Mouse (Mus musculus) kidney, embryonic 15.5 days (tissue): ENCODE results near the gene Fgf4. TPM values are rescaled to one million over a fixed set of nuclear protein-coding genes. Genes with fewer than 3 reads are reported as not detected.
A peak's percentile ranks its signal among the peaks of the same experiment; 100 is the strongest.
"Not testable (repeated sequence)": the region's sequence is repeated elsewhere in the genome, so short reads cannot be mapped to it uniquely, and the experiment has no call there.

Source experiments
- ATAC-seq: fragments of 200-750 bp; cut with Nextera tagmentation; replicated peaks from 2 replicates; pipeline ENCODE4 v1.8.0; 2017; ENCODE audit warnings: moderate TSS enrichment; ENCODE audit not compliant: low FRiP score
- H3K27ac ChIP-seq: fragments of 300-500 bp; sonication (generic); 2 replicates; pipeline ENCODE4 v1.5.1; 2015; ENCODE audit warnings: mild to moderate bottlenecking, inconsistent platforms
- H3K27me3 ChIP-seq: fragments of 300-500 bp; sonication (generic); 2 replicates; pipeline ENCODE4 v1.6.1; 2015; ENCODE audit warnings: inconsistent platforms
- H3K36me3 ChIP-seq: fragments of 300-500 bp; sonication (generic); 2 replicates; pipeline ENCODE4 v1.6.1; 2015; ENCODE audit warnings: inconsistent platforms
- H3K4me1 ChIP-seq: fragments of 300-500 bp; sonication (generic); 2 replicates; pipeline ENCODE4 v1.6.1; 2015; ENCODE audit warnings: inconsistent platforms
- H3K4me2 ChIP-seq: fragments of 300-500 bp; sonication (generic); 2 replicates; pipeline ENCODE4 v1.6.1; 2015; ENCODE audit warnings: moderate library complexity, mild to moderate bottlenecking, inconsistent platforms
- H3K4me3 ChIP-seq: fragments of 300-500 bp; sonication (generic); replicated peaks from 2 replicates; pipeline ENCODE4 v1.5.1; 2015; ENCODE audit warnings: mild to moderate bottlenecking, inconsistent platforms
- H3K9ac ChIP-seq: fragments of 300-500 bp; sonication (generic); 2 replicates; pipeline ENCODE4 v1.6.1; 2015; ENCODE audit warnings: mild to moderate bottlenecking, inconsistent platforms
- H3K9me3 ChIP-seq: fragments of 300-500 bp; sonication (generic); replicated peaks from 2 replicates; pipeline ENCODE4 v1.6.1; 2016; ENCODE audit warnings: inconsistent platforms
- WGBS: fragments of 180-500 bp; shearing (Covaris S2); methylation state at CpG from one replicate; pipeline ENCODE4 v1.1.7; 2015; ENCODE audit warnings: mixed read lengths; 5-methylcytosine and 5-hydroxymethylcytosine counted together
- polyA plus RNA-seq: library from polyadenylated mRNA; unstranded; fragments of >200 nt; fragmentation: Nextera tagmentation; extraction: Ambion mirVana; gene quantifications from 2 replicates; pipeline ENCODE4 v1.2.1, GENCODE M21; 2015

Gene Fgf4
- polyA plus RNA-seq, 1 experiment from 2014 or later, result not detected

DNA sequence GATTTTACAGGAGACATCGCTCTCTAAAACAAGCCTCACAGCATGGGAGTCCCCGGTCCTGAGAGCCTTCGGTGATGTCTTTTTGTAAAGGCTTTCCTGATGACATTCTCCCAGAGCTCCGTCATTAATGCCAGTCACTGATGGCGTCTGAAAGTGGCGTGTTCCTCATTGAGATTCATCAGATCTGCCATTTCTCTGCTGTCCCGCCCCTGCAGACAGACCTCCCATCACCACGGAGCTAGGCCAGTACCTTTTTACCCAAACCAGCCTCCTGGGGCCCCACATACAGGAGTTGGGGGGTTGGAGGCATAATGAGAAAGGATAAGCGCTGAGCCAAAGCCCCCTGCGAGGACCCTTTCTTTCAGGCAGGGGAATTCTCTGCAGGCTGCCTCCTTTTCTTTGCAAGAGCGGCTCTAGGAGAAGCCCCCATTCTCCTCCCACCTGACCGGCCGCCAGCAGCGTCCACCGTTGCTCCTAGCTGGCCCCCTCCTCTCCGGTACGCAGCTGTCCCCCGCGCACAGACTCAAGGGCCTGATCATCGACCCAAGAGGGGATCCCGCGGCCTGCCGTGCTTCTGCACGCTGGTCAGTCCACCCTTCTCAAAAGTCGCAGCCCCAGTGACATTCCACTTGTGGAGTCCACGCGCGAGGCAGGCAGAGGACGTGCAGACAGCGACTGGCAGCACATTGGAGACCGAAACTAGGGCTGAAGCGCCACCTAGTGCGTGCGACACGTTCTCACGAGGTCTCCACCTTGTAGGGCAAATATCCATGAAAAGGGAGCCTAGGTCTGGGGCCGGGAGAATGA is 48.3 kb downstream of the Fgf4 start:
- Histone ChIP-seq H3K9ac (peak overlapping the region; percentile 30), H3K27ac (no peak overlapping the region)
- peak; percentile 70 for ATAC-seq

DNA sequence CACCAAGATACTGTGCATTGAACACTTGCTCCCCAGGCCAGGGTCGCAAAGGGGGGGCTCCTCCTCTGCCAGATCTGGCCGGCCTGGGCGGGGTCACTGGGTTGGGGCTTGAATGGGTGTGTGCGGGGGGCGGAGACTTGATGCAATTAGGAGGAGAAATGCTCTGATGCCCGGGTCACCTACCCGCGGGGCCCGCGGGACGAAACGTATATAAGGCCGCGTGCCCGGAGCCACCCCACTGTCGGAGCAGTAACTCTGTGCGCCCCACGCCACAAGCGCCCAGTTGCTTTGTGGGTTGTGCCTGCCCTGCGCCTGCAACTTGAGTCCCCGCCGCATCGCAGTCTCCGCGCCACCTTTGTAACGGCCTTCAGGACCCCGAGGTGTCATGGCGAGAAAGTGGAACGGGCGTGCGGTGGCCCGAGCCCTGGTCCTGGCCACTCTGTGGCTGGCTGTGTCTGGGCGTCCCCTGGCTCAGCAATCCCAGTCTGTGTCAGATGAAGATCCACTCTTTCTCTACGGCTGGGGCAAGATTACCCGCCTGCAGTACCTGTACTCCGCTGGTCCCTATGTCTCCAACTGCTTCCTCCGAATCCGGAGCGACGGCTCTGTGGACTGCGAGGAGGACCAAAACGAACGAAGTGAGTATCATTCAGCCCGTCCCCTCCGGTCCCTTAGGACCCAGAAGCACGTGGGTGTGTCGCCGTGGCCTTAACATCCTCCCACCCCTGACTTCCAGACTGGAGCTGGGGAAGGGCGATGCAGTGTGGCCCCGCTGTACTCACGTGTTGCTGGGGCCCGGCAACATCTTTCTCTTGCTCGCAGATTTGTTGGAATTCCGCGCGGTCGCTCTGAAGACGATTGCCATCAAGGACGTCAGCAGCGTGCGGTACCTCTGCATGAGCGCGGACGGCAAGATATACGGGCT is 49.4 kb downstream of the Fgf4 start, which contains the start of gene Fgf15:
Fgf15 (plus strand) TSS at position 238 of the 925 bp plus-strand sequence.
- Histone ChIP-seq H3K4me2 (peak within 1 kb of the TSS; percentile 83), H3K36me3 (no peaks in the 10 kb centered on the region), H3K9me3 (no peaks in the 10 kb centered on the region), H3K27ac (no peak within 1 kb of the TSS), H3K4me3 (peak within 1 kb of the TSS; percentile 45), H3K27me3 (peaks cover 68% of the 10 kb centered on the region), H3K9ac (peak within 1 kb of the TSS; percentile 30), H3K4me1 (peaks cover 31% of the 10 kb centered on the region)
- 1% methylated on average over 65 of the region's 65 CpGs for WGBS
- peak; percentile 26 for ATAC-seq

More for the DNA sequence above, 48.3 kb downstream of the Fgf4 start:
- under 1% methylated on average over 37 of the region's 37 CpGs for WGBS
- Histone ChIP-seq H3K4me3 (peak overlapping the region; percentile 45), H3K36me3 (no peaks in the 10 kb centered on the region), H3K27me3 (peaks cover 68% of the 10 kb centered on the region), H3K4me2 (peak overlapping the region; percentile 83), H3K4me1 (peaks cover 31% of the 10 kb centered on the region), H3K9me3 (no peaks in the 10 kb centered on the region)

DNA sequence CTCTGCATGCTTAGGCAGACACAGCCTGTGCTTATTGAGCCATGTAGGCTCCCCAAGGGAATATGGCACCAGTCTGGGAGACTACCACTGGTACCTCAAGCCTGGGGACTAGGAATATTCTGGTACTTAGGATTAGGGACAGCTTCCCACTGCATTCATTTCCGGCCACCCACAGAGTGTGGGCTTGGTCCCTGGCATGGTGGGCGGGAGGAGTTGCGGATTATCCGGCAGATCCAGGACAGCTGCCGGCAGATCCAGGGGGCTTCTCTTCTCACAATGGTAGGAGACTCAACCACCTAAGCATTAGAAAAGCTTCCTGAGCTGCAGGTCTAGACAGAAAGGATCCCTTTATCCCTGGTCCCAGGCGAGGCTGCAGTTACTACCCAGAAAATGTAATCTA is 51.3 kb downstream of the Fgf4 start:
- Histone ChIP-seq H3K27ac (no peak overlapping the region), H3K36me3 (no peaks in the 10 kb centered on the region), H3K4me2 (no peak overlapping the region), H3K4me3 (no peak overlapping the region), H3K9ac (no peak overlapping the region), H3K9me3 (no peaks in the 10 kb centered on the region), H3K4me1 (peaks cover 31% of the 10 kb centered on the region), H3K27me3 (peaks cover 61% of the 10 kb centered on the region)
- WGBS, result 68% methylated on average over 6 of the region's 6 CpGs
- ATAC-seq, result no peak

DNA sequence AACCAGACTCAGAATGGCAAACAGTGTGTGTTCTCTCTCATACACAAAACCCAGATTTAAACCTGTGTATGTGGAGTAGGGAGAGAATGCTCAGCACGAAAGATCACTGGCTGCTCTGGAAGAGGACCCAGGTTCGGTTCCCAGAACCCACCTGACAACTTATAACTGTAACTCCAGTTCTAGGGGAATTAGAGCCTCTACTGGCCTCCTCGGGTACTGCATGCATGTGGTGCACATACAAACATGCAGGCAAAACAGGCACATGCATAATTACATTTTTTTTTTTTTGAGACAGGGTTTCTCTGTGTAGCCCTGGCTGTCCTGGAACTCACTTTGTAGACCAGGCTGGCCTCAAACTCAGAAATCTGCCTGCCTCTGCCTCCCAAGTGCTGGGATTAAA is 58.3 kb downstream of the Fgf4 start:
- ATAC-seq, H3K4me2 ChIP-seq, H3K4me3 ChIP-seq, H3K9me3 ChIP-seq, H3K4me1 ChIP-seq, H3K36me3 ChIP-seq, H3K27ac ChIP-seq, H3K9ac ChIP-seq: not testable (repeated sequence)
- H3K27me3 ChIP-seq, result peaks cover 17% of the 10 kb centered on the region; the same call in 1 of the 2 replicates
- 90% methylated on average over 3 of the region's 3 CpGs for WGBS

DNA sequence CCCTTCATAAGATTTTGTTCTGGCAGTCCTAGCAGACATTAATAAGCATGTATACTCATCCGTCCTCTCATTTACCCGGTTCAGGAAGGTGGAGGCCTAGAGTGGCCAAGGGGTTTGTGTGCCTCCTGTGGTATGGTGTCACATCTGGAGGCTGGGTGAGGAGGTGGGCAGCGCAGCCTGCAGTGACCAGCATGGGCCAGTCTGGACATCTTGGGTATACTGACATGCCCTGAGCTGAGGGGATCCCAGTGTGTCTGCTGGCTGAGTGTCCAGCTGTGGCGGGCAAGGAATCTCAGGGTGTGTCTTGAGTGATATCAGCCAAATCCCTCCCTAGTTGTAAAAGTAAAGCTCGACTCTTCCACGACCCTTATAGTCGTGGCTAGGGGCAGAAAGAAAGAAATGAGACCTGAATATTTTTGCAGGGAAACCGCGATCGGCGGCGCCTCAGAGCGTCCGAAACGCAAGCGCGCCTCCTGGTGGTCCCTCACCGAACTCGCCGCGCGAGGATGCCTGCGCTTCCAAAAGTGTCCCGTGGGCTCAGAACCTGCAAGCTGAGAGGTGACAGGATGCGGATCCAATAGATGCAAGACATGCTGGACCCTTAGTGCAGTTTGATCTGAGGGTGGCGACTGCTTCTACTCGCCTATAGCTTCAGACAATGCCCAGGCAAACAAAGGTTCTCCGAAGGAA is 59.7 kb downstream of the Fgf4 start:
- Histone ChIP-seq H3K9me3 (no peaks in the 10 kb centered on the region), H3K4me3 (peak overlapping the region; percentile 17), H3K36me3 (no peaks in the 10 kb centered on the region), H3K4me1 (peaks cover 4% of the 10 kb centered on the region), H3K4me2 (peak overlapping the region; percentile 50), H3K27ac (no peak overlapping the region), H3K27me3 (peaks cover 17% of the 10 kb centered on the region; the same call in 1 of the 2 replicates), H3K9ac (no peak overlapping the region)
- 11% methylated on average over 28 of the region's 28 CpGs for whole genome bisulfite sequencing
- ATAC-seq, result peak; percentile 64; the same call in 1 of the 2 replicates

DNA sequence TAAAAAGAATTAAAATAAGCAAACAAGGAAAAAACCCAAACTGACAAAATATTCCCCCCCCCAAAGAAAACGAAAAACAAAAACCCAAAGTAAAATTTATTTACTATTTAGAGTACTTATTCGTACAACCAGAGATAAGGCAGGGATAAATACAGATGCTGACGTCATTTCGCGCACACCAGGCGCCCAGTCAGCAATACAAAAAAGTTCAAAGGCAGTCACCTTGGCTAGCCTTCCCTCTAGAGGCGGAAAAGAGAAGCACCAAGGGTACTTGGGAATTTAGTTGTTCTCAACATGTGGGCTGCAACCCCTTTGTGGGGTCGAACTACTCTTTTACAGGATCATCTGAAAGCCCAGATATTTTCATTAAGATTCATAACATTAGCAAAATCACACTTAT is 60.6 kb downstream of the Fgf4 start:
- Histone ChIP-seq H3K27ac (no peak overlapping the region), H3K4me3 (no peak overlapping the region), H3K4me2 (no peak overlapping the region), H3K36me3 (no peaks in the 10 kb centered on the region), H3K27me3 (peaks cover 17% of the 10 kb centered on the region; the same call in 1 of the 2 replicates), H3K9me3 (no peaks in the 10 kb centered on the region), H3K4me1 (peaks cover 4% of the 10 kb centered on the region), H3K9ac (no peak overlapping the region)
- ATAC-seq, result no peak
- 16% methylated on average over 8 of the region's 8 CpGs for WGBS

DNA sequence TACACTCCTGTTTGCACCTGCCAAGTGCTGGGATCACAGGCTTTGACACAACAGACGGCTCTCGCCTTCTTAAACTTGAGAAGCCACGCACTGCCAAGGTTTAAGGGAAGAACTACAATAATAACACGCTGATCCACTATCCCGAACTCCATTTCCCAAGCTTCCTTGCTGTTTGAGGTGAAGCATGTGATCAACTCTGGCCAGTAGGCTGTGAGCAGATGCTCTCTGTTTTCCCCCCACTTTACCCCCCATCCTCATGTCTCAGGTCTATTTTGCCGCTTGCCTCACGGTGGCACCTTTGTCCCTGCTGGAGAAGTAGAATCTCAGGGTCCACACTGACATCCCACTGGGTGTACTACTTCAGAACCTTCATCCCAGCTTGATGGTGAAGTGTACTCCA is 61.5 kb downstream of the Fgf4 start:
- H3K27me3 ChIP-seq, result peaks cover 17% of the 10 kb centered on the region; the same call in 1 of the 2 replicates
- H3K27ac ChIP-seq, result no peak overlapping the region
- H3K9ac ChIP-seq, result no peak overlapping the region
- H3K9me3 ChIP-seq, result no peaks in the 10 kb centered on the region
- H3K4me2 ChIP-seq, result no peak overlapping the region
- no peak overlapping the region for H3K4me3 ChIP-seq
- no peaks in the 10 kb centered on the region for H3K36me3 ChIP-seq
- WGBS, result 30% methylated on average over 7 of the region's 7 CpGs
- peaks cover 4% of the 10 kb centered on the region for H3K4me1 ChIP-seq
- ATAC-seq, result no peak

DNA sequence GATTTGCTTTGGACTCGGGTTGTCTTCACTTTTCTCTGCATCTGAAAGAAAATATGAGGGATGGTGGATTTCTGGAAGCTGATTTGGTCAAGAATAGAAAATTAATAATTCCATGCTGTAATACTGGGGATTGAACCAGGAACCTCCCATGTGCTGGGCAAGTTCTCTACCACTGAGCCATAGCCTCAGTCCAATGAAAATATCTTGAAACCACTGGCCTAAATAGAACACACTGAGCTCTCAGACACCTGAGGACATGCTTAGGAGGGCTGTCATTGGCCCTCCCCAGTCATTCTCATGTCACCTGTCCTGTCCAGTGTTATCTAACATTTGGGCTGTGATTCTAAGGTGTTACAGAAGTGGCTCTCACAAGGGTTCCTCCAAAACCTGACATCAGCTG is 64.0 kb downstream of the Fgf4 start:
- no peak overlapping the region for H3K4me2 ChIP-seq
- peaks cover 16% of the 10 kb centered on the region for H3K4me1 ChIP-seq
- H3K4me3 ChIP-seq, result no peak overlapping the region
- H3K36me3 ChIP-seq, result no peaks in the 10 kb centered on the region
- H3K27me3 ChIP-seq, result peaks cover 17% of the 10 kb centered on the region; the same call in 1 of the 2 replicates
- no peak for ATAC-seq
- H3K9me3 ChIP-seq, result no peaks in the 10 kb centered on the region
- no peak overlapping the region for H3K9ac ChIP-seq
- no peak overlapping the region for H3K27ac ChIP-seq
- 79% methylated on average over 1 of the region's 1 CpGs for WGBS

DNA sequence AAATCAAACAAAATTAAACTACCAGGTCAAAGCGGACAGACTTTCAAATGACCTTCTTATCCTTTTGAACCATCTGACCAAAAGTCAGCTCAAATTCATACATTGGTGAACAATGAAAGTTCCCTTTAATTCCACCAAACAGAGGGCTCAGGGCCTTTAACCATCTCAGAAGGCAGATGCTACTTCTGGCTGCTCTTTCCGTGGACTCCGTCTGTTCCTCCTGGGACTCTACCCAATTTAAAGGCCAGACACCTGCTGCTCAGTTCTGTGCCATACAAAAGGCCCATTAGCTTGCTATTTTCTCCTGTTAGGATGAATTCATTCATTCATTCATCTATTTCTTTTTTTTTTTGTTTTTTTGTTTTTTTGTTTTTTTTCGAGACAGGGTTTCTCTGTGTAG is 65.7 kb downstream of the Fgf4 start:
- Histone ChIP-seq H3K4me1 (peaks cover 16% of the 10 kb centered on the region), H3K27ac (no peak overlapping the region), H3K4me3 (no peak overlapping the region), H3K4me2 (no peak overlapping the region), H3K9ac (no peak overlapping the region), H3K27me3 (0 out of 2 replicates have a peak, but pooled peaks cover 10% of the 10 kb centered on the region), H3K36me3 (peaks cover 7% of the 10 kb centered on the region), H3K9me3 (no peaks in the 10 kb centered on the region)
- ATAC-seq, result no peak
- WGBS, result 80% methylated on average over 4 of the region's 4 CpGs

DNA sequence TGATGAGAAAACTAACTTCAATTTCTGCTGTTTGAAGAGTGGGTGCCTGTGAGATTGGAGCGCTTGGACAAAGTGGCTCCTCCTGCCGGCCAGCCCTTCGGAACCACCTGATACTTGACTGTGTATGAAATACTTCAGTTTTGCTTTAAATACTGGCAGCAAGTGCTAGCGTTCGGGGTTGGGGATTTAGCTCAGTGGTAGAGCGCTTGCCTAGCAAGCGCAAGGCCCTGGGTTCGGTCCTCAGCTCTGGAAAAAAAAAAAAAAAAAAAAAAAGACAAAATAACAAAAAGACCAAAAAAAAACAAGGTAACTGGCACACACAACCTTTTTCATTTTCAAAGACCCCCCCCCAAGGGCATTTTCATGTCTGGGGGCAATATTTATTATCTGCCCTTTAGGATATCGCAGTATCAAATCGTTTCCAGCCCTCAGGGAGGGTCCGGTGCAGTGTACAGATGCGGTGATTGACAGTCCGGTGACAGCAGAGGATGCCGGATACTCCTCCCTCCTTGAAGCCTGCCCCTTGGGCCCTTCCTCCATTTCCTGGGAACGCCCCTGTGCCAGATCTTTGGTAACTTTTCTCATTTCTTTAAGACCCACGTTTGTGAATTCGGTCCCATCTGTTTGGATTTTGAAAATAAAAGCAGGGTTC is 67.3 kb downstream of the Fgf4 start:
- peaks cover 21% of the 10 kb centered on the region for H3K36me3 ChIP-seq
- H3K9me3 ChIP-seq, result no peaks in the 10 kb centered on the region
- H3K4me1 ChIP-seq, result peaks cover 16% of the 10 kb centered on the region
- no peaks in the 10 kb centered on the region for H3K27me3 ChIP-seq
- peak overlapping the region; percentile 78 for H3K4me3 ChIP-seq
- peak overlapping the region; percentile 73 for H3K27ac ChIP-seq
- 6% methylated on average over 17 of the region's 17 CpGs for WGBS
- ATAC-seq, result peak; percentile 91
- H3K4me2 ChIP-seq, result peak overlapping the region; percentile 87
- H3K9ac ChIP-seq, result no peak overlapping the region
